Mouse (Mus musculus) cerebellum, adult 9-10 months (tissue): Measurements from ENCODE around the gene Hinfp.
"Not testable (repeated sequence)": the region's sequence is repeated elsewhere in the genome, so short reads cannot be mapped to it uniquely, and the experiment has no call there.

Experiments used
- DNase-seq: peaks from one replicate; pipeline ENCODE4 v3.0.0; 2022

Gene Hinfp

GRCm38 (mm10) chr9:44310750-44311135 lies 5.3 kb upstream of the Hinfp start:
- no peak for DNase-seq

GRCm38 (mm10) chr9:44309756-44310155 lies 4.3 kb upstream of the Hinfp start:
- DNase-seq: no peak

- DNase-seq: no peak
Measured at GRCm38 (mm10) chr9:44307248-44307647, 1.8 kb upstream of the Hinfp start.

- no peak for DNase-seq
Measured at GRCm38 (mm10) chr9:44306532-44306931, 1.1 kb upstream of the Hinfp start.

GRCm38 (mm10) chr9:44300001-44300400 lies 5.5 kb downstream of the Hinfp start:
- DNase-seq: not testable (repeated sequence)

- peak; percentile 68 for DNase-seq
Measured at GRCm38 (mm10) chr9:44292490-44292889, 13.0 kb downstream of the Hinfp start.

- DNase-seq: peak; percentile 57
Measured at GRCm38 (mm10) chr9:44288959-44289291, 16.5 kb downstream of the Hinfp start.

- DNase-seq: peak; percentile 69
Measured at GRCm38 (mm10) chr9:44288076-44288958, 17.2 kb downstream of the Hinfp start, which contains the start of gene Abcg4. Gene Abcg4 (minus strand): TSS chr9:44288615.

GRCm38 (mm10) chr9:44287401-44288075 lies 17.9 kb downstream of the Hinfp start:
- DNase-seq: no peak

GRCm38 (mm10) chr9:44287003-44287400 lies 18.5 kb downstream of the Hinfp start:
- no peak for DNase-seq

GRCm38 (mm10) chr9:44286256-44286850 lies 19.1 kb downstream of the Hinfp start:
- no peak for DNase-seq

- no peak for DNase-seq
Measured at GRCm38 (mm10) chr9:44283183-44283582, 22.3 kb downstream of the Hinfp start.

- no peak for DNase-seq
Measured at GRCm38 (mm10) chr9:44269973-44270372, 35.5 kb downstream of the Hinfp start.

GRCm38 (mm10) chr9:44269077-44269476 lies 36.4 kb downstream of the Hinfp start:
- DNase-seq: peak; percentile 65

GRCm38 (mm10) chr9:44268432-44268831 lies 37.0 kb downstream of the Hinfp start, which contains the start of gene Nlrx1:
Gene Nlrx1 (minus strand): TSS chr9:44268599.
- DNase-seq: no peak

GRCm38 (mm10) chr9:44268027-44268360 lies 37.5 kb downstream of the Hinfp start:
- peak; percentile 87 for DNase-seq

GRCm38 (mm10) chr9:44267319-44268026 lies 38.0 kb downstream of the Hinfp start:
- DNase-seq: no peak

- DNase-seq: no peak
Measured at GRCm38 (mm10) chr9:44266478-44267226, 38.8 kb downstream of the Hinfp start.

- DNase-seq: no peak
Measured at GRCm38 (mm10) chr9:44261388-44261787, 44.1 kb downstream of the Hinfp start.

GRCm38 (mm10) chr9:44259014-44259413 lies 46.5 kb downstream of the Hinfp start:
- DNase-seq: no peak

GRCm38 (mm10) chr9:44256213-44256612 lies 49.3 kb downstream of the Hinfp start:
- no peak for DNase-seq

GRCm38 (mm10) chr9:44255136-44255521 lies 50.3 kb downstream of the Hinfp start:
- DNase-seq: no peak
